Mouse (Mus musculus): ENCODE results near the gene Fam171b. TPM values are rescaled to one million over a fixed set of nuclear protein-coding genes. Genes with fewer than 3 reads are reported as not detected.

Gene Fam171b
- polyA plus RNA-seq, 1 experiment from 2014 or later, result 3.6 TPM

GRCm38 (mm10) chr2:83853423-83853822 lies 41.0 kb downstream of the Fam171b start:
- 86% methylated on average over 10 of the region's 10 CpGs for WGBS
- no peak for TF ChIP-seq CTCF (IDR thresholded peaks at IDR 0.05; ENCODE audit: low read depth)
- Histone ChIP-seq H3K27ac (ENCODE audit: low read depth, low read length) (no peak overlapping the region), H3K36me3 (ENCODE audit: control insufficient read depth, insufficient read depth) (no peaks in the 10 kb centered on the region), H3K4me3 (ENCODE audit: low read depth, low read length) (no peak overlapping the region), H3K27me3 (replicated peaks; ENCODE audit: control insufficient read depth, insufficient read depth, low read length) (no peaks in the 10 kb centered on the region), H3K9me3 (ENCODE audit: control insufficient read depth) (no peaks in the 10 kb centered on the region), H3K4me1 (replicated peaks; ENCODE audit: control insufficient read depth, insufficient read depth, low read length) (no peaks in the 10 kb centered on the region), H3K4me2 (replicated peaks; ENCODE audit: low read depth) (no peak overlapping the region), H3K9ac (ENCODE audit: low read depth, low read length) (no peak overlapping the region)
- ATAC-seq, result no peak

- Histone ChIP-seq H3K9ac (ENCODE audit: low read depth, low read length) (no peak overlapping the region), H3K9me3 (ENCODE audit: control insufficient read depth) (no peaks in the 10 kb centered on the region), H3K4me3 (ENCODE audit: low read depth, low read length) (no peak overlapping the region), H3K27me3 (replicated peaks; ENCODE audit: control insufficient read depth, insufficient read depth, low read length) (no peaks in the 10 kb centered on the region), H3K4me2 (replicated peaks; ENCODE audit: low read depth) (no peak overlapping the region), H3K36me3 (ENCODE audit: control insufficient read depth, insufficient read depth) (no peaks in the 10 kb centered on the region), H3K27ac (ENCODE audit: low read depth, low read length) (no peak overlapping the region), H3K4me1 (replicated peaks; ENCODE audit: control insufficient read depth, insufficient read depth, low read length) (no peaks in the 10 kb centered on the region)
- TF ChIP-seq CTCF (IDR thresholded peaks at IDR 0.05; ENCODE audit: low read depth), result no peak
- WGBS, result 52% methylated on average over 4 of the region's 4 CpGs
- no peak for ATAC-seq
Observed at GRCm38 (mm10) chr2:83856236-83856635, 43.8 kb downstream of the Fam171b start.

- Histone ChIP-seq H3K4me2 (replicated peaks; ENCODE audit: low read depth) (no peak overlapping the region), H3K4me3 (ENCODE audit: low read depth, low read length) (no peak overlapping the region), H3K9ac (ENCODE audit: low read depth, low read length) (no peak overlapping the region), H3K27me3 (replicated peaks; ENCODE audit: control insufficient read depth, insufficient read depth, low read length) (no peaks in the 10 kb centered on the region), H3K4me1 (replicated peaks; ENCODE audit: control insufficient read depth, insufficient read depth, low read length) (no peaks in the 10 kb centered on the region), H3K36me3 (ENCODE audit: control insufficient read depth, insufficient read depth) (no peaks in the 10 kb centered on the region), H3K27ac (ENCODE audit: low read depth, low read length) (no peak overlapping the region), H3K9me3 (ENCODE audit: control insufficient read depth) (no peaks in the 10 kb centered on the region)
- TF ChIP-seq CTCF (IDR thresholded peaks at IDR 0.05; ENCODE audit: low read depth), result no peak
- WGBS, result 72% methylated on average over 6 of the region's 6 CpGs
- no peak for ATAC-seq
Observed at GRCm38 (mm10) chr2:83883850-83884420, 71.5 kb downstream of the Fam171b start.

GRCm38 (mm10) chr2:83893701-83894100 lies 81.3 kb downstream of the Fam171b start:
- no peak for ATAC-seq
- H3K4me2 ChIP-seq (replicated peaks; ENCODE audit: low read depth), result no peak overlapping the region
- no peak overlapping the region for H3K9ac ChIP-seq (ENCODE audit: low read depth, low read length)
- no peaks in the 10 kb centered on the region for H3K4me1 ChIP-seq (replicated peaks; ENCODE audit: control insufficient read depth, insufficient read depth, low read length)
- H3K36me3 ChIP-seq (ENCODE audit: control insufficient read depth, insufficient read depth), result no peaks in the 10 kb centered on the region
- 96% methylated on average over 2 of the region's 2 CpGs for WGBS
- no peak overlapping the region for H3K27ac ChIP-seq (ENCODE audit: low read depth, low read length)
- no peak for TF ChIP-seq CTCF (IDR thresholded peaks at IDR 0.05; ENCODE audit: low read depth)
- H3K4me3 ChIP-seq (ENCODE audit: low read depth, low read length), result no peak overlapping the region
- H3K27me3 ChIP-seq (replicated peaks; ENCODE audit: control insufficient read depth, insufficient read depth, low read length), result no peaks in the 10 kb centered on the region
- no peaks in the 10 kb centered on the region for H3K9me3 ChIP-seq (ENCODE audit: control insufficient read depth)

- Histone ChIP-seq H3K9me3 (ENCODE audit: control insufficient read depth) (no peaks in the 10 kb centered on the region), H3K4me1 (replicated peaks; ENCODE audit: control insufficient read depth, insufficient read depth, low read length) (no peaks in the 10 kb centered on the region), H3K27ac (ENCODE audit: low read depth, low read length) (no peak overlapping the region), H3K36me3 (ENCODE audit: control insufficient read depth, insufficient read depth) (no peaks in the 10 kb centered on the region), H3K9ac (ENCODE audit: low read depth, low read length) (no peak overlapping the region), H3K27me3 (replicated peaks; ENCODE audit: control insufficient read depth, insufficient read depth, low read length) (no peaks in the 10 kb centered on the region), H3K4me2 (replicated peaks; ENCODE audit: low read depth) (no peak overlapping the region), H3K4me3 (ENCODE audit: low read depth, low read length) (no peak overlapping the region)
- no peak for ATAC-seq
- no peak for TF ChIP-seq CTCF (IDR thresholded peaks at IDR 0.05; ENCODE audit: low read depth)
- 65% methylated on average over 2 of the region's 2 CpGs for WGBS
Observed at GRCm38 (mm10) chr2:83901896-83902540, 89.6 kb downstream of the Fam171b start.

DNA sequence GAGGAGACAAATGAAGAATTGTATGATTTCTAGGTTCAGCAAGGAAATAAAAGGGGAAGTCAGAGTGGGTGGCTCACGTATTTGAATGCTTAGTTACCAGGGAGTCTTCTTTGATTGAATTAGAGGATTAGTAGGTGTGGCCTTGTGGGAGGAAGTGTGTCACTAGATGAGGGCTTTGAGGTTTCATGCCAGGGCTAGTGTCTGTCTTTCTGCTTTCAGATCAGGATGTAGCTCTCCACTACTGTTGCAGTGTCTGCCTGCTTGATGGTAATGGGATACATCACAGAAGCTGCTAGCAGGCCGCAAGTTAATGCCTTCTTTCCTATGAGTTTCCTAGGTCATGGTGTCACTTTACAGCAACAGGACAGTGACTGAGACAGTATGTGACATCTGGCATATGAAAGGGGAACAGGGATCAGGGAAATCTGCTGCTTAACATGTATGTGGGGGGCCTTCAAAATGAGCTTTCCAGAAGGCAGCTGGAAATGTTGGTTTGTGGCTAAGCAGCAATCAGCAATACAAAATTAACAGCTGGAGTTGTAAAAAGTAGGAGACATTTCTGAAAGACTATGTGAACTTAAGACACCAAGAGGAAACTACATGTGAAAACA lies 117.1 kb downstream of the Fam171b start:
- Histone ChIP-seq H3K4me2 (replicated peaks; ENCODE audit: low read depth) (no peak overlapping the region), H3K4me3 (ENCODE audit: low read depth, low read length) (no peak overlapping the region), H3K36me3 (ENCODE audit: control insufficient read depth, insufficient read depth) (no peaks in the 10 kb centered on the region), H3K27ac (ENCODE audit: low read depth, low read length) (no peak overlapping the region), H3K9ac (ENCODE audit: low read depth, low read length) (no peak overlapping the region), H3K27me3 (replicated peaks; ENCODE audit: control insufficient read depth, insufficient read depth, low read length) (no peaks in the 10 kb centered on the region), H3K9me3 (ENCODE audit: control insufficient read depth) (no peaks in the 10 kb centered on the region), H3K4me1 (replicated peaks; ENCODE audit: control insufficient read depth, insufficient read depth, low read length) (no peaks in the 10 kb centered on the region)
- no peak for ATAC-seq
- 71% methylated on average over 2 of the region's 2 CpGs for WGBS
- TF ChIP-seq CTCF (IDR thresholded peaks at IDR 0.05; ENCODE audit: low read depth), result no peak

Other genes starting within 250 kb of the Fam171b start
- 114 and 125 TPM in 2 replicates for gene Zc3h15, start 168.2 kb upstream of the Fam171b start, polyA plus RNA-seq (2015; fragmentation: Nextera tagmentation; extraction: Ambion mirVana)
- 86.6 and 95.0 TPM in 2 replicates for gene Itgav, start 88.2 kb upstream of the Fam171b start, polyA plus RNA-seq (2015; fragmentation: Nextera tagmentation; extraction: Ambion mirVana)
- gene Zswim2, start 128.6 kb downstream of the Fam171b start, polyA plus RNA-seq (2015; fragmentation: Nextera tagmentation; extraction: Ambion mirVana), result not detected in 2 replicates
- gene Gm13698, start 143.1 kb downstream of the Fam171b start, polyA plus RNA-seq (2015; fragmentation: Nextera tagmentation; extraction: Ambion mirVana), result not detected in 2 replicates
- not detected in 2 replicates for gene Gm13693, start 148.9 kb downstream of the Fam171b start, polyA plus RNA-seq (2015; fragmentation: Nextera tagmentation; extraction: Ambion mirVana)
- gene Gm13695, start 154.7 kb downstream of the Fam171b start, polyA plus RNA-seq (2015; fragmentation: Nextera tagmentation; extraction: Ambion mirVana), result not detected in 2 replicates
- not detected in 2 replicates for gene Gm13696, start 160.5 kb downstream of the Fam171b start, polyA plus RNA-seq (2015; fragmentation: Nextera tagmentation; extraction: Ambion mirVana)
- gene Gm13694, start 166.3 kb downstream of the Fam171b start, polyA plus RNA-seq (2015; fragmentation: Nextera tagmentation; extraction: Ambion mirVana), result not detected in 2 replicates
- gene Gm13697, start 172.1 kb downstream of the Fam171b start, polyA plus RNA-seq (2015; fragmentation: Nextera tagmentation; extraction: Ambion mirVana), result not detected in 2 replicates
- not detected in 2 replicates for gene Gm13691, start 177.9 kb downstream of the Fam171b start, polyA plus RNA-seq (2015; fragmentation: Nextera tagmentation; extraction: Ambion mirVana)

Measured in intestine, postnatal 0 days (tissue).